Mouse (Mus musculus) fibroblast of lung, adult 2 months (primary cell): ENCODE results near the gene Nipsnap2.
A peak's percentile ranks its signal among the peaks of the same experiment; 100 is the strongest.
"Not testable (repeated sequence)": the region's sequence is repeated elsewhere in the genome, so short reads cannot be mapped to it uniquely, and the experiment has no call there.

Source experiments
- DNase-seq: peaks from one replicate; pipeline ENCODE4 v3.0.0-alpha.2; 2011; ENCODE audit warnings: low read depth

The Nipsnap2 gene

DNA sequence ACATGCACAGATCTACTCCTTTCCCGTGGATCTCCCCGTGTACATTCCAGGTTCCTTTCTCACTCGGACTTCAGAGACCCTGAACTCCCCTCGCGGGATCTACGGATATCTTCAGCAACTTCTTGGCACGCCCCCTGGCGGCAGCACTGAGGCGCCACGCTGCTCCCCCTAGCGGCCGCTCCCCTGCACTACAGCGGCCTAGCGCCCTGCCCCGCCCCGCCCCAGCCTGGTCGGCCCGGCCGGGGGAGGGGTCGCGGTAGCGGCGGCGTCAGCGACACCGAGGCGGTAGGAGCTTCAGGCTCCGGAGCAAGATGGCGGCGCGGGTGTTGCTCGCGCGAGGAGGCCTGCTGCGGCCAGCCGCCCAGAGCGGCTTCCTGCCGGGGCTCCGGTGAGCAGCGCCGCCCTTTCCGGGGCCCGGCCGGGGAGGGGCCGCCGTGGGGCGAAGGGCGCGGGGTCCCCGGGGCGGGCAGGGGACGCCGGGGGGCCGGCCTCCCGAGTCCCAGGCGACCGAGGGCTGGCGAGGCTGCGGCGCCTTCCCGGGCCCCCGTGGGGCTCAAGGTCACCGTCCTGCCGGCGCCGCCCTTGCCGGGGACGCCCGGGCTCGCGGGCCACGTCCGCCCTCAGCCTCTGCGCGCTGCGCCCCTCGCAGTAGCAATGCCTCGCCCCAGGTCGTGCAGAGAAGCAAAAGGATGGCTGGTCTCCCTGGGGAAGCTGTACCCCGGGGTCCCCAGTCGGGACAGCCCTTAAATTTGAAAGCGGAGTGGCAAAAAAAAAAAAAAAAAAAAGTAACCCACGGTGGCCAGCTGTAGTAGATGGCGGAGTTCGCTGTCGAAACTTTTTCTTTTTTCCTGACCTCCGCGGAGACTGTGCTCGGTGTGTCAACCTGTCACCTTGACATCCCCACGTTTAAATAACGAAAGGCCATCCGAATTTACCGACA, at the start of gene Nipsnap2:
Gene Nipsnap2, plus strand, starts transcription at position 230 of the 940 bp plus-strand sequence.
- DNase-seq = peak; percentile 57

DNA sequence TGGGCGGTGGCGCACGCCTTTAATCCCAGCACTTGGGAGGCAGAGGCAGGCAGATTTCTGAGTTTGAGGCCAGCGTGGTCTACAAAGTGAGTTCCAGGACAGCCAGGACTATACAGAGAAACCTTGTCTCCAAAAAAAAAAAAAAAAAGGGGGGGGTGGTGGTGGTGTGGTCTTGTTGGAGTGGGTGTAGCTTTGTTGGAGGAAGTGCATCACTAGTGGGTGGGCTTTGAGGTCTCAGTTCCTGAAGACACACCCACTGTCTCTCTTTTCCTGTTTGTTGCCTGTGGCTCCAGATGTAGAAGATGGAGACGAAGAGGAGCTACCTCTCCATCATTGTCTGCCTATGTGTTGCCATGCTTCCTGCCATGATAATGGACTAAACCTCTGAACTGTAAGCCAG, 39.7 kb upstream of the Nipsnap2 start:
- DNase-seq = not testable (repeated sequence)

DNA sequence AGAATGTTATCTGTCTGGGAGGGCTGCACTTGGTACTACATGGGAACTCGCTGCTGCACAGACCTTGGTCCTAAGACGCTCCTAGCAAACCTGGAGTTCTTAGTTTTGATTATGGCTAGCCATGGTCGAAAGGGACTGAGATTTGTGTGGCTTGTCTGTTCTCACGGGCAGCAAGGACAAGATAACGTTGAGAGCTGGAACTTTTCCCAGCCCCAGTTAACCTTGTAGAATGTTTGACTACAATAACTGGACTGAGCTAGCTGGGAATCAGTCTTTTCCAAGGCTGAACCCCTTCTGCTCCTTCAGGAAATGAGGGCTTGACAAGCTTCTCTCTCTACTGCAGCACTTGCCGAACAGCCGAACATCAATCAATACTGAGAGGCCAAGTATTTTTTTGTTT, 37.2 kb upstream of the Nipsnap2 start:
- DNase-seq = no peak

DNA sequence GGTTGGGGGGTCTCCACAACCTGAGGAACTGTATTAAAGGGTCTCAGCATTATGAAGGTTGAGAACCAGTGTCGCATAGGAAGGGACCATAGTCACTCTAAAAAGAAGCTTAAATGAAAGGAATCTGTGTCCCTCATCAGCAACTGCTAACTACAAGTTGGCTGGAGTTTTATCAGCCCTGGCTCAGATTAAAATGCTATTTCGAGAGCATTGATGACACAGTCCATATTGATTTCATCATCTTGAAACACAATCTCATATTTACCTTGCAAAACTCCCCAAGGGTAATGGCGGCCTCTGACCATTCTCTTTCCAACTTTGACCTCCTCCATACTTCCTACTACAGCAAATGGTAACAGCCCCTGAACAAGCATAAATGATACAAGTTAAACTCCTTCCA, 34.3 kb upstream of the Nipsnap2 start:
- no peak for DNase-seq

DNA sequence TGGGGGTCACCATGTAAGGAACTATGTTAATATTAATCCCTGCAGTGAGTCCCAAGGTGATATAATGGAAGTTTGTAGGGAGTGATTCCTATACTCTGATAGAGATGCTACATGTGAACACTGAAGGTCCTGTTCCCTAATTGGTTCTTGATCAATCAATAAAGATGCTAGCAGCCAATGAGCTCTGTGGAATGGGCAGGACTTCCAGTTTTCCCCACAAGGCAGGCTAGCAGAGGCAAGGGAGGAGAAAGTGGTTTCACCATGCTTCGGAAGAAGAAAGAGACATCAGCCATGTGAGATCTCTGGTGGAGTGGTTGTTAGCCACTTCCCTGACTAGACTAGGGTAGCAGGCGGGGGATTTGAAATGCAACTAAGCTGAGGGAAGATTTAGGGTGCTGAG, 24.4 kb upstream of the Nipsnap2 start:
- DNase-seq = peak; percentile 13

DNA sequence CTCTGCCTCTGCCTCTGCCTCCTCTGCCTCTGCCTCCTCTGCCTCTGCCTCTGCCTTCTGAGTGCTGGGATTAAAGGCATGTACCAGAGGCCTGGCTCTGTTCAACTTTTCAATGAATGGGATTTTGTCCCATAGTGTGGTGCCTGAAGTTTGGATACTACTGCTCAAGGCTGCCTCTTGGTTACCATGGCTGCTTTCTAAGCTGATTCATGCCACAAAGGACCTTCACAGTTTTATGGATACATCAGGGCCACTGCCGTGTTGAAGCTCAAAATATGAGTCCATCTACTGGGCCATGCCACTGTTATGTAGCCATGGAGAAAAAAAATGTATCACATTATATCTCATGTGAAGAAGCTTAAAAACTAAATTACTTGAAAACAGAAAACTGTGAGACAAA, 23.2 kb upstream of the Nipsnap2 start:
- no peak for DNase-seq

DNA sequence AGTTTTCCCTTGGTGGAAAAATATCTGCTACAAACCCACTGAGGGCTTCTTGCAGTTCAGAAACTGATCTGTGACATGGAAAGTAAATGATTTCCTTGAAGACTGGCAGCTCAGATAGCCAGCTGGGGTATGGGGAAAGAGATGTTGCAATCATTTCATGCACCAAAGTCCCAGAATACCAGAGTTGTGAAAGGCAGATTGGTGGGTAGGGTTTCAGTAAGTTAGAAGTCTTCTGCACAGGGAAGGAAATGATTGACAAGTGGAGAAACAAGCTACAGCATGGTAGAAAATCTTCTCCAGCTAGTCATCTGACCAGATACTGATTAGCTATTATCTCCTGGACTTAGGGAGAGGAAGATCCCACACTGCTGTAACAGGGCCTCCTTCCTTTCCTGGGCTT, 21.5 kb upstream of the Nipsnap2 start:
- DNase-seq = no peak

DNA sequence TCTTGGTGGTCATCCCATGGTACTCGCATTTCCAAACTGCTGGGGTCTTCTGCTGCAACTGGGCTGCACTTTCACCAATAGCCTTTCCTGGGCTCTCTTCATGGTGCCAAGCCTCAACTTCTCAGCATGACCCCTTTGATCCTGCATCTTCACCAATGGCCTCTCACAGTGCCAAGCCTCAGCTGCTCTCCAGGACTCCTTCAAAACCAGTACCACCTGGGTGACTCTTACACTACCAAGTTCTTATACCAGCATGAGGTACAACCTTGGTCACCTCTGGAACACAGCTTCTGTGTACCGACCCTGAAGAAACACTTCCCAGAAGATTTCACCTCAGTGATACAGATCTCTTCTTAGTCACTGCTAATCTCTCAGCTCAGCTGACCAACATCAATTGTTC, 16.5 kb upstream of the Nipsnap2 start, which contains the start of gene Sept14:
Gene Sept14, minus strand, starts transcription at position 101 of the 400 bp plus-strand sequence.
- no peak for DNase-seq

DNA sequence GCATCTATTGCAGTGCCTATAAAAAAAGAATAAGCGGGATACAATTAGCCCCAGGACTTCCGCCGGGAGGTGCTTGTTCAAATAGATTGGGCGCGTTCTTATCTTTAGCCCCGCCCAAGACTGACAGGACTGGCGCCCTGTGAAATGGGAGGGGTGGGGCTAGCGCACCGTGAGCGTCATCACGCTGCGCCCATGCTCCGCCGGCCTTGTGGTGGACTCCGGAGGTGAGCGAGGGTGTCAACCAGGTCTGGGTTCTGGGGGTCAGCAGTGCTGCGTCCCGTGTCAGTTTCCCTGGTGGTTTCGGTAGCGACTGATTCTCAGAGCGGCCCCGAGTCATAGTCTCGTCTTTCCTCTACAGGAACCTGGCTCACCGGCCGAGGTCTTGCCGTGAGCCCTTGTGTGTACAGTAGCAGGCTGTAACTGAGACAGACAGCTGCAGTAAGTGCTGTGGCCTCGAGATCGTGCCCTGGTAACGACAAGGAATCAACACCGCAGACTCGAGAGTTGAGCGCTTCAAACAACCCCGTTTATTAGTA, 9.5 kb upstream of the Nipsnap2 start, which contains the start of gene Mrps17:
Gene Mrps17, plus strand, starts transcription at position 172 of the 536 bp plus-strand sequence.
- peak; percentile 86 for DNase-seq

DNA sequence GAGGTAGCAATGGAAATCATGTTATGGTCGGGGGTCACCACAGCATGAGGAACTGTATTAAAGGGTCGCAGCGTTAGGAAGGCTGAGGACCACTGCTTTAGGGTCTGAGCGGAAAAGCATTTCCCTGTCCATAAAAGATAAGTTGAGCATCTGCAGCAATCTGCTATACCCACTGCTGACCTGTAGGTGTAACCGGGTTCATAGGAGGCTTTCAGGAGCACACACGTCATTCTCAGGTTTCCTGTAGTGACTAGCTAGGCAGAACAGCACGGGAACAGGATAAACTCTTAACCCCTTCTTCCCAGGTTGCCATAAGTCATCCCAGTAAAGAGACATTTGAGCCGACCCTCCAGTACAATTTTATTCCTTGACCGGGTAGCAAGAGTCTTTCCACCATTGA, 7.8 kb upstream of the Nipsnap2 start:
- no peak for DNase-seq

DNA sequence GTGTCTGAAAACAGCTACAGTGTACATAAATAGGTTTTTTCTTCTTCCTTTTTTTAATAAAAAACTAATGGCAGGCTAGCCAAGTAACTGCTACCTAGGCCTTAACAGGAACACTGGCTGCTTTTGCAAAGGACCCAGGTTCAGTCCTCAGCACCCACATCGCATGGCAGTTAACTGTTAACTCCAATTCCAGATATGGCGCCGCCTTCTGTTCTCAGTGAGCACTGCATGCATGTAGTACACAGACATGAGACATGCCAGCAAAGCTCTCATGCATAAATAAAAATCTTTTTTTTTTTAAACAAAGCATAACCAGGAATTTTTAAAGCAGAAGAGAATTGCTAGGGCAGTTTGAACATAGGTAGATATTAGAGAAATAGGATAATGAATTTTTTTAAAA, 4.7 kb upstream of the Nipsnap2 start:
- no peak for DNase-seq

DNA sequence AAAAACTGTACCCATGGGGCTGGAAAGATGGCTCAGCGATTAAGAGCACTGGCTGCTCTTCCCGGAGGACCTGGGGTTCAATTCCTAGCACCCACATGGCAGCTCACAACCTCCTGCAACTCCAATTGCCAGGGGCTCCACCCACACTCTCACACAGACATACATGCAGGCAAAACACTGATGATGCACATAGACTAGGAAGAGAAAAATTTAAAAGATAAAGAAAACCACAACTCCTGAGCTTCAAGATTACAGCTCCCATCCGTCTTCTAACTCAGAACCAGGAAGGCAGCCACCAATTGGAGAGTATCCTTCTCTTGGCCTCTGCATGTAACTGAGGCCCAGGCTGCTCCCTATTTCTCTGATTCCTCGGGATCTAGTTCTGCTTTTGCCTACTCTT, 595 bp upstream of the Nipsnap2 start:
- DNase-seq = no peak

DNA sequence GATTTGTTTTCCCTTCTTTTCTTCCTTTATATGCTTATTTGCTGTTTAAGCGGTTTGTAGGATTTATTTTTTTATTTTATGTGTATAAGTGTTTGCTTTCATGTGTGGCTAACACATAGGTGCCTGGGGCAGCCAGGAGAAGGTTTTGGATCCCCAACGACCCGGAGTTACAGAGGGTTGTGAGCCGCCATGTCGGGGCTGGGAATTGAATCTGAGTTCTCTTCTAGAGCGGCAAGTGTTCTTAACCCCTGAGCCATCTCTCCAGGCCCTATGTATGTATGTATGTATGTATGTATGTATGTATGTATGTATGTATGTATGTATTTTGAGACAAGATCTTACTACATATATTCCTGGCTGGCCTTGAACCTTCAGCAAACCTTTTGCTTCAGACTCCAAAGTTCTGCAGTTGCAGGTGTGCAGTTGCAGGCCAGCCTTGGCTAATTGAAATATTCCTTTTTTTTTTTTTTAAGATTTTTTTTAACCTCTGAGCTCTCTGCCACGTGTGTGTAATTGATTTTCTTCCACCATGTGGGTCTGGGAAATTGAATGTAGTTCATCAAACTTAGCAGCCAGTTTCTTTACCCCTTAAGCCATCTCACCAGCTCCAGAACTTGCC, 1.0 kb downstream of the Nipsnap2 start:
- DNase-seq = no peak

DNA sequence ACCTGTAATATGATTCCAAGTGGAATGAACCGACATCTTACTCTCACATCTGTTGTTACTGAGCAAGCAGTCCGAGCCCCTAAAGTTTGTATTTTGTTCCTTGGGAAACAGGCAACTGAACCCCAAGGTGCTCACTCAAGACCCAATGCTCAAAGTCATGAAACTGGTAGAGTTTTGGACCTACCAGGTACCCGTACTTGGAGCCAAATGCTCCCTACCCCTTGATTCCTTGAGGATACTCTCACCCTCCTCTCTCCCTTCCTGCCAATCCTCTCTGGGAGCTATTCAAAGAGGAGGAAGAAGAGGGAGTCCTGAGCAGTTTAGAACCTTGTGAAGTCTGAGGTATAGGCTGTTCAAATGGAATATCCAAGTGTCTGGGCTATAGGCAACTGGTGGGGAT, 1.9 kb downstream of the Nipsnap2 start:
- DNase-seq = no peak

DNA sequence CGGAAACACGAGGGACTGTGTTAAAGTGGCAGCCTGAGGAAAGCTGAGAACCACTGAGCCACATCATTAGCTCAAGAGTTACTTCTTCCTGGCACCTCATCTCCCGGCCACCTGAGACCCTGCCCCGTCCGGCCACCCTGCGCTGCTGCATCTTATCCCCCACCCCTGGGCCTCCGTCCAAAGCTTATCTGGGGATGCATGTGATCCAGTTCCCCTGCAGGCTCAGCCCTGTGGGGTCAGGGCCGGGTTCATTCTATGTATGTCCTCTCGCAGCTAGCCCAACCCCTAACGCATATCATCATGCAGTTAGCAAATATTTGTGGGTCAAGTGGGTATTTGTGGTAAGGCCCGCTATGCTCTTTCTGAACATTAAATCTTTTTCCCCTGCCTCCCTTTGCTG, 4.4 kb downstream of the Nipsnap2 start:
- no peak for DNase-seq

DNA sequence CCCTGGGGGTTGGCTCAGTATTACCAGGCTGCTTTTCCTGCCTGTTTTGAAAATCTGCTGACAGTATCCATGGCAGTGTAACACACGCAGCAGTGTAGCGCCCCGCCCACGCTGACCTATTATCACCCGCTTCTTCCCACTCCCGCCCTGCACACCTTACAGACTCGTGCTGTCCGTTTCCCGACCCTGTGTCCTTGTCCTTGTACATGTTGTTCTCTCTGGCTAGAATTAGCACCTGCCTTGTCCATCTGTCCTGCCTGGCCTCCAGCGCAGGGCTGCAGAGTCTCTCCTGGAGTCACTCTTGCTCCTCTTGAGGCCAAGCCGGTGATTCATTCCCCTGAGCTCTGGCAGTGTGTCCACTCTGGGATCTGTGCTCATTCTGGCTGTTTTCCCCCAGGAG, 5.5 kb downstream of the Nipsnap2 start:
- DNase-seq = peak; percentile 73

DNA sequence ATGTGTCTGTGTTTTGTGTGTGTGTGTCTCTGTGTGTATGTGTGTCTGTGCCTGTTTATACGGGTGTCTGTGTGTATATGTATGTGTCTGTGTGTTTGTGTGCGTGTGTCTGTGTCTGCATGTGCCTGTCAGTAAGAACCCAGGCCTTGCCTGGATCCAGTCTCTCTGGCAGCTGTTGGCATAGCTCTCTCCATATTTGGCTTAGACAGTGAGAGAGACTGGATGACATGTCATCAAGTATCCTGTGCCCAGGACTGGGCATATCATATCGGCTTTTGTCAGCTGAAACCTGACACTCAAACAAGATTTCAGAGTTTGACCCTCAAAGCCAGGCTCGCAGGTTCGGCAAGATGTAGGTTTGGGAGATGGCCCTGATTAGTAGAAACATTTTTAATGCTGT, 6.2 kb downstream of the Nipsnap2 start:
- DNase-seq = no peak

DNA sequence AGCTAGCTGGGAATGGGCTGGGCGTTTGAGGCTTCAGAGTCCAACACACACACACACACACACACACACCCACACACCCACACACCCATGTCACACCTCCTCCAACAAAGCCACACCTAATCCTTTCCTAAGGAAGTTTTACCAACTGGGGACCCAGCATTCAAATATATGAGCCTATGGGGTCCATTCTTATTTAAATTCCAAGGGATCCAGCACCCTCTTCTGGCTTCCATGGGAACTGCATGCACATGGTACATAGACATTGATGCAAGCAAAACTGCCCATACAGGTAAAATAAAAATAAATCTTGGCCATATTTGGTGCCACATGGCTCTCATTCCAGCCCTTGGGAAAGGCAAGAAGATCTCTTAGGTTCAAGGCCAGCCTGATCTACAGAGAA, 16.1 kb downstream of the Nipsnap2 start:
- peak; percentile 14 for DNase-seq

DNA sequence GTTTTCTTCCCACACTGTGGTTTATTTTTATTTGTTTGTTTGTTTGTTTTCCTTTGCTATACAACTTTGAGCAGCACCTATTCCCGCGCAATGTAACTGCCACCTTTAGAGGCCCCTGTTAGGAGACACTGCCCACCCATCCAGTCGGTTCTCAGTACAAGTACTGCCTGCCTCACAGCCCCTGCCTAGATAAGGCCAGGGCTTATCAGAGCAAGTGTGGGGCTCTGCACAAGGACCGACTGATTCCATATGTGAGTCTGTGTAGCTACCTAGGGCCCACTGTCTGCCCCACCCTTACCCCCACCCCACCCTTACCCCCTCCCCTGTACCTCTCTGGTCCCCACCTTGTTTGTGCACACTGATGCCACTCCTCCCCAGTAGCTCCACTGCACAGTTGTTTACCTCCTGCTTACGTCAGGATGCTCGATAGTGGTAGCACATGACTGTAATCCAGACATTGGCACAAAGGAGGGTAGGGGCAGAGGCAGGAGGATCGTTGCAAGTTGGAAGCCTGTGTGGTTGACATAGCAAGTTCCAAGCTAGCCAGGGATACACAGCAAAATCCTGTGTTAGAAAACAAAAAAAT, 18.1 kb downstream of the Nipsnap2 start:
- no peak for DNase-seq

DNA sequence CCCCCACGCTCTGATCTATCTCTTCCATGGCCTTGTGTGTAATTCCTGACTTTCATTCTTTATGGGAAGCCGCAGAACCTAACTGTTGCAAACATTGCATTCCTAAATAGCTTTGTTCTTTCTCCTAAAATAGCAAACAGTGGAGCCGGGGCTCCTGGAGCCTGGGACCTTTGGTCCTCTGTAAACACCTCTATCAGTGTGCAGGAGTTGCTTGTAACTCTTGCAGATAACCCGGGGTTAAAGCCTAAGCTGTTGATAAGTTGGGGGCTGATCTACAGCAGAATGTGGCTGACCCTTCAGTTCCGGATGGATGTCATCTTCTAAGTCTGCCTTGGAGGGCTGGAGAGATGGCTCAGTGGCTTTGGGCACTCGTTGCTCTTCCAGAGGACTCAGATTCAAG, 19.2 kb downstream of the Nipsnap2 start:
- no peak for DNase-seq

DNA sequence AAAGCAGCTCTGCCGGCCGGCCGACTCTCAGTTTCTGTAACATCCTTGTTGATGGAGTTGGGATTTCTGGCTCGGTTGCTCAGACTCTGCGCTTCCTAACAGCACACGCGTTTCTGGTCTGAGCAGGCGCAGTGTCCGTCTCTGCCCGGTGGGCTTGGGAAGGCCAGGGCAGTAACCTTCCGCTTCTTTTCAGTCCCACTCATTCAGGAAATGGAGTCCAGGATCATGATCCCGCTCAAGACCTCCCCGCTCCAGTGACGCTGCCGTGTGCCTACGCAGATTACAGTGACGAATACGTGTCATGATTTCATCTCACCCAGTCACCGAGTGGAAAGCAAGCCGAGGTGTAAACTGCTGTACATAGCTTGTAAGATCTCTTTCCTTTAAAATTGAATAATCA, 32.0 kb downstream of the Nipsnap2 start:
- DNase-seq = no peak

DNA sequence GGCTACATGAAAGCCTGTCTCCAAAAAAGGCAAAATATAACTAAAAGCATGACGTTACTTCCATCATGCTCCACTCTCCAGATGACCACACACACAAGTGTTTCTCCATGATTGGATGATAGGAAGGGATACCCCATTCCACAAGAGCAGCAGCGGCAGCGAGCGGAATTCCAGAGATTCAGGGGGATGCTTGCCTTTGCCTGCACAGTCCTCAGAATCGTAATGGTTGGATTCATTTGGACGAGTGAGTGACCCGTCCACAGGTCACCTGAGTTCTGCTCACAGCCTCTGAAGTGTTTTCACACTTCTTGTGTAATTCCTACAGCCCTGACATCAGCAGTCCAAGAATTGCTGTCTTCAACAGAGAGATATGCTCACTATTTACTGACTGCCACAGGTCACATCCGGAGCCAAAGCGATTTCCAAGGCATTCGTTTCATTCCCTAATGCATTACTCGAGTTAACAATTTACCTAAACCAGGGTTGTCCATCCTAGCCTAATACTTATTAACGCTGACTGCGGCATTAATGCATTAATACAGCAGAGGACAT, 35.1 kb downstream of the Nipsnap2 start:
- DNase-seq = no peak
